Mouse (Mus musculus) olfactory bulb, adult 2 months (tissue): ENCODE results near the gene Olfr884.

ENCODE experiments used
- CTCF ChIP-seq: fragments of 200-500 bp; IDR thresholded peaks from 2 replicates; pipeline ENCODE4 v1.5.1; 2012; ENCODE audit warnings: low read depth, mild to moderate bottlenecking, low read length, moderate library complexity; ENCODE audit not compliant: insufficient read depth
- POLR2A ChIP-seq: fragments of 200-500 bp; IDR thresholded peaks from 2 replicates; pipeline ENCODE4 v1.6.1; 2012; ENCODE audit warnings: mild to moderate bottlenecking, low read depth, low read length, moderate library complexity; ENCODE audit not compliant: insufficient read depth

DNA sequence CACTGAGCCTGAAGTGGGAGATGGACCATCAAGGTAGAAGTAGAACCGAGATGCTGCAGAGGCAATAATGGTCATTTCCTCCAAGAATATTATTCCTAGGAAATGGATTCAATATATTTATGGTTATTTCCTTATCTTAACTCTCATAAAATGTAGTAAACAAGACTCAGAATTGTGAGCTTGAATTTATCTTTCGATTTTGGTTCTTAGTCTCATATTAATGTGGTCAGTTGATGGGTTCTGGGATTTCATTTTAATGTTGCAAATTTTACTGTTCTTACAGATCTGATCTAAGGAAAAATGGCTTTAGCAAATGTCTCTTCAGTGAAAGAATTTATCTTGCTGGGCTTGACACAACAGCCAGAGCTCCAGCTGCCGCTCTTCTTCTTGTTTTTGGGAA is 14.7 kb downstream of the Olfr884 start, which contains the start of gene Olfr885:
- TF ChIP-seq CTCF (no peak), POLR2A (no peak)
